Mouse (Mus musculus) stomach, postnatal 0 days (tissue): Measurements from ENCODE around the gene Thsd7a.

Source experiments
- CTCF ChIP-seq: IDR thresholded peaks from 2 replicates; pipeline ENCODE4 v1.5.1; 2016; ENCODE audit warnings: antibody characterized with exemption, low read depth, mild to moderate bottlenecking, moderate library complexity
- EP300 ChIP-seq: optimal IDR thresholded peaks from 2 replicates; pipeline ENCODE3; 2016; ENCODE audit warnings: antibody characterized with exemption

- TF ChIP-seq CTCF (no peak), EP300 (no peak)
These were observed 15.4 kb upstream of the Thsd7a start for GRCm38 (mm10) chr6:12764606-12765005.
